Mouse (Mus musculus) intestine, postnatal 0 days (tissue): ENCODE data around the gene Plxna2. TPM values are rescaled to one million over a fixed set of nuclear protein-coding genes. Genes with fewer than 3 reads are reported as not detected.

Source experiments
- ATAC-seq: fragments of 200-750 bp; cut with Nextera tagmentation; 2 replicates; pipeline ENCODE4 v1.8.0; 2017; ENCODE audit warnings: mild to moderate bottlenecking, moderate TSS enrichment, moderate library complexity
- H3K27ac ChIP-seq: fragments of 300-500 bp; sonication (generic); 2 replicates; pipeline ENCODE4 v1.5.1; 2014; ENCODE audit warnings: mild to moderate bottlenecking, low read depth, low read length, moderate library complexity
- H3K27me3 ChIP-seq: fragments of 300-500 bp; sonication (generic); replicated peaks from 2 replicates; pipeline ENCODE4 v1.6.1; 2014; ENCODE audit warnings: low read length, mixed read lengths; ENCODE audit not compliant: control insufficient read depth, insufficient read depth
- H3K36me3 ChIP-seq: fragments of 300-500 bp; sonication (generic); 2 replicates; pipeline ENCODE4 v1.6.1; 2014; ENCODE audit warnings: mild to moderate bottlenecking, moderate library complexity; ENCODE audit not compliant: control insufficient read depth, insufficient read depth
- H3K4me1 ChIP-seq: fragments of 300-500 bp; sonication (generic); replicated peaks from 2 replicates; pipeline ENCODE4 v1.6.1; 2014; ENCODE audit warnings: antibody characterized with exemption, low read length, mixed read lengths; ENCODE audit not compliant: control insufficient read depth, insufficient read depth
- H3K4me2 ChIP-seq: fragments of 300-500 bp; sonication (generic); replicated peaks from 2 replicates; pipeline ENCODE4 v1.6.1; 2014; ENCODE audit warnings: low read depth, mild to moderate bottlenecking, moderate library complexity
- H3K4me3 ChIP-seq: fragments of 300-500 bp; sonication (generic); 2 replicates; pipeline ENCODE4 v1.5.1; 2014; ENCODE audit warnings: low read depth, low read length
- H3K9ac ChIP-seq: fragments of 300-500 bp; sonication (generic); 2 replicates; pipeline ENCODE4 v1.6.1; 2014; ENCODE audit warnings: mild to moderate bottlenecking, low read depth, low read length
- H3K9me3 ChIP-seq: fragments of 300-500 bp; sonication (generic); 2 replicates; pipeline ENCODE4 v1.6.1; 2016; ENCODE audit warnings: mixed run types; ENCODE audit not compliant: control insufficient read depth
- CTCF ChIP-seq: sonication (generic); IDR thresholded peaks from 2 replicates; pipeline ENCODE4 v1.5.1; 2016; ENCODE audit warnings: low read depth, mild to moderate bottlenecking, control low read depth, antibody characterized with exemption, moderate library complexity
- WGBS: fragments of 180-500 bp; shearing (Covaris S2); extraction: QIAGEN DNeasy Blood & Tissue Kit; methylation state at CpG from one replicate; pipeline ENCODE4 v1.1.7; 2014; 5-methylcytosine and 5-hydroxymethylcytosine counted together
- polyA plus RNA-seq: library from polyadenylated mRNA; unstranded; fragments of >200 nt; fragmentation: Nextera tagmentation; extraction: Ambion mirVana; gene quantifications from 2 replicates; pipeline ENCODE4 v1.2.1, GENCODE M21; 2015

Plxna2 gene
- polyA plus RNA-seq, 1 experiment from 2014 or later = 4.1 TPM

GRCm38 (mm10) chr1:194816913-194817312 lies 198.9 kb downstream of the Plxna2 start:
- peak; percentile 71 for ATAC-seq
- H3K27ac ChIP-seq = no peak overlapping the region

GRCm38 (mm10) chr1:194820953-194821352 lies 202.9 kb downstream of the Plxna2 start:
- Histone ChIP-seq H3K4me1 (no peaks in the 10 kb centered on the region), H3K9me3 (no peaks in the 10 kb centered on the region), H3K36me3 (no peaks in the 10 kb centered on the region; the same call in 1 of the 2 replicates), H3K4me2 (no peak overlapping the region), H3K4me3 (no peak overlapping the region), H3K27me3 (no peaks in the 10 kb centered on the region), H3K27ac (no peak overlapping the region), H3K9ac (no peak overlapping the region)
- WGBS = 81% methylated on average over 4 of the region's 4 CpGs
- no peak for TF ChIP-seq CTCF
- no peak for ATAC-seq

More at GRCm38 (mm10) chr1:194816913-194817312, 198.9 kb downstream of the Plxna2 start:
- H3K27me3 ChIP-seq = no peaks in the 10 kb centered on the region
- H3K4me2 ChIP-seq = no peak overlapping the region
- 43% methylated on average over 2 of the region's 2 CpGs for WGBS
- no peak overlapping the region for H3K9ac ChIP-seq
- H3K9me3 ChIP-seq = no peaks in the 10 kb centered on the region
- H3K4me3 ChIP-seq = no peak overlapping the region
- peaks cover 10% of the 10 kb centered on the region for H3K36me3 ChIP-seq
- TF ChIP-seq CTCF = peak; percentile 93
- no peaks in the 10 kb centered on the region for H3K4me1 ChIP-seq

- H3K9ac ChIP-seq = no peak overlapping the region
- H3K4me2 ChIP-seq = no peak overlapping the region
- no peaks in the 10 kb centered on the region for H3K27me3 ChIP-seq
- no peaks in the 10 kb centered on the region for H3K4me1 ChIP-seq
- no peaks in the 10 kb centered on the region for H3K9me3 ChIP-seq
- no peak for ATAC-seq
- no peaks in the 10 kb centered on the region for H3K36me3 ChIP-seq
- TF ChIP-seq CTCF = no peak
- no peak overlapping the region for H3K4me3 ChIP-seq
- H3K27ac ChIP-seq = no peak overlapping the region
- 54% methylated on average over 1 of the region's 1 CpGs for WGBS
Observed at GRCm38 (mm10) chr1:194821721-194822120, 203.7 kb downstream of the Plxna2 start.

GRCm38 (mm10) chr1:194828316-194828715 lies 210.3 kb downstream of the Plxna2 start:
- Histone ChIP-seq H3K4me2 (no peak overlapping the region), H3K4me1 (no peaks in the 10 kb centered on the region), H3K9me3 (no peaks in the 10 kb centered on the region), H3K9ac (no peak overlapping the region), H3K36me3 (no peaks in the 10 kb centered on the region), H3K4me3 (no peak overlapping the region), H3K27ac (no peak overlapping the region), H3K27me3 (no peaks in the 10 kb centered on the region)
- ATAC-seq = no peak
- TF ChIP-seq CTCF = no peak

- no peak overlapping the region for H3K27ac ChIP-seq
- no peak overlapping the region for H3K4me2 ChIP-seq
- no peak overlapping the region for H3K4me3 ChIP-seq
- H3K4me1 ChIP-seq = no peaks in the 10 kb centered on the region
- ATAC-seq = no peak
- no peak for TF ChIP-seq CTCF
- H3K27me3 ChIP-seq = no peaks in the 10 kb centered on the region
- no peaks in the 10 kb centered on the region for H3K36me3 ChIP-seq
- H3K9me3 ChIP-seq = no peaks in the 10 kb centered on the region
- H3K9ac ChIP-seq = no peak overlapping the region
Observed at GRCm38 (mm10) chr1:194835238-194835637, 217.2 kb downstream of the Plxna2 start.

- no peak for TF ChIP-seq CTCF
- no peaks in the 10 kb centered on the region for H3K4me1 ChIP-seq
- no peak overlapping the region for H3K4me2 ChIP-seq
- no peak for ATAC-seq
- H3K4me3 ChIP-seq = no peak overlapping the region
- no peaks in the 10 kb centered on the region for H3K36me3 ChIP-seq
- no peaks in the 10 kb centered on the region for H3K27me3 ChIP-seq
- H3K9me3 ChIP-seq = no peaks in the 10 kb centered on the region
- 70% methylated on average over 3 of the region's 3 CpGs for WGBS
- no peak overlapping the region for H3K27ac ChIP-seq
- no peak overlapping the region for H3K9ac ChIP-seq
Observed at GRCm38 (mm10) chr1:194836182-194836581, 218.2 kb downstream of the Plxna2 start.

- H3K9ac ChIP-seq = no peak overlapping the region
- no peak overlapping the region for H3K27ac ChIP-seq
- no peaks in the 10 kb centered on the region for H3K4me1 ChIP-seq
- no peaks in the 10 kb centered on the region for H3K36me3 ChIP-seq
- no peak overlapping the region for H3K4me3 ChIP-seq
- 89% methylated on average over 4 of the region's 4 CpGs for whole genome bisulfite sequencing
- no peak overlapping the region for H3K4me2 ChIP-seq
- no peaks in the 10 kb centered on the region for H3K27me3 ChIP-seq
- ATAC-seq = no peak
- TF ChIP-seq CTCF = no peak
- H3K9me3 ChIP-seq = no peaks in the 10 kb centered on the region
Observed at GRCm38 (mm10) chr1:194836671-194837070, 218.7 kb downstream of the Plxna2 start.
